Mouse (Mus musculus): ENCODE results near the gene Zxdc. TPM values are rescaled to one million over a fixed set of nuclear protein-coding genes. Genes with fewer than 3 reads are reported as not detected.

Zxdc gene
- polyA plus RNA-seq, 1 experiment, result not detected

- Histone ChIP-seq H3K4me3 (ENCODE audit: insufficient read depth, low read depth, low read length) (no peak overlapping the region), H3K4me1 (ENCODE audit: control insufficient read depth, insufficient read depth, low read length) (no peaks in the 10 kb centered on the region; the same call in 1 of the 2 replicates), H3K27ac (ENCODE audit: insufficient read depth, low read depth, low read length) (no peak overlapping the region)
- TF ChIP-seq POLR2A (IDR thresholded peaks at IDR 0.05; ENCODE audit: insufficient read depth, low read depth, low read length), result no peak
- no peak for TF ChIP-seq CTCF (IDR thresholded peaks at IDR 0.05; ENCODE audit: insufficient read depth, low read depth, low read length)
Measured at GRCm38 (mm10) chr6:90452603-90453002, 83.3 kb downstream of the Zxdc start.

Other genes with a start within 250 kb of the Zxdc start
- not detected in 2 replicates for gene Vmn1r51, start 246.9 kb upstream of the Zxdc start, polyA plus RNA-seq (2012; ENCODE audit: insufficient read depth, insufficient read length, low replicate concordance, missing spikeins)
- gene Vmn1r52, start 194.7 kb upstream of the Zxdc start, polyA plus RNA-seq (2012; ENCODE audit: insufficient read depth, insufficient read length, low replicate concordance, missing spikeins), result not detected in 2 replicates
- gene V1ra8, start 166.7 kb upstream of the Zxdc start, polyA plus RNA-seq (2012; ENCODE audit: insufficient read depth, insufficient read length, low replicate concordance, missing spikeins), result not detected in 2 replicates
- gene Vmn1r53, start 145.1 kb upstream of the Zxdc start, polyA plus RNA-seq (2012; ENCODE audit: insufficient read depth, insufficient read length, low replicate concordance, missing spikeins), result not detected in 2 replicates
- gene Vmn1r54, start 123.2 kb upstream of the Zxdc start, polyA plus RNA-seq (2012; ENCODE audit: insufficient read depth, insufficient read length, low replicate concordance, missing spikeins), result not detected in 2 replicates
- not detected in 2 replicates for gene BC048671, start 68.3 kb upstream of the Zxdc start, polyA plus RNA-seq (2012; ENCODE audit: insufficient read depth, insufficient read length, low replicate concordance, missing spikeins)
- gene Chst13, start 44.3 kb upstream of the Zxdc start, polyA plus RNA-seq (2012; ENCODE audit: insufficient read depth, insufficient read length, low replicate concordance, missing spikeins), result not detected in 2 replicates
- gene Uroc1, start 36.2 kb upstream of the Zxdc start, polyA plus RNA-seq (2012; ENCODE audit: insufficient read depth, insufficient read length, low replicate concordance, missing spikeins), result not detected in 2 replicates
- not detected in 2 replicates for gene Cfap100, start 59.3 kb downstream of the Zxdc start, polyA plus RNA-seq (2012; ENCODE audit: insufficient read depth, insufficient read length, low replicate concordance, missing spikeins)
- gene Klf15, start 93.1 kb downstream of the Zxdc start, polyA plus RNA-seq (2012; ENCODE audit: insufficient read depth, insufficient read length, low replicate concordance, missing spikeins), result not detected in 2 replicates
- not detected in 2 replicates for gene Aldh1l1, start 116.9 kb downstream of the Zxdc start, polyA plus RNA-seq (2012; ENCODE audit: insufficient read depth, insufficient read length, low replicate concordance, missing spikeins)
- not detected in 2 replicates for gene Slc41a3, start 235.2 kb downstream of the Zxdc start, polyA plus RNA-seq (2012; ENCODE audit: insufficient read depth, insufficient read length, low replicate concordance, missing spikeins)

Data from olfactory bulb, adult 2 months (tissue).